Mouse (Mus musculus) midbrain, embryonic 10.5 days (tissue): ENCODE results near the gene Gm1123. TPM values are rescaled to one million over a fixed set of nuclear protein-coding genes. Genes with fewer than 3 reads are reported as not detected.

Experiments used
- DNase-seq: peaks from one replicate; pipeline ENCODE4 v3.0.0-alpha.2; 2017; ENCODE audit warnings: low spot score
- H3K27ac ChIP-seq: fragments of 300-500 bp; sonication (generic); replicated peaks from 2 replicates; pipeline ENCODE4 v1.5.1; 2016; ENCODE audit warnings: mild to moderate bottlenecking
- H3K27me3 ChIP-seq: fragments of 300-500 bp; sonication (generic); 2 replicates; pipeline ENCODE4 v1.6.1; 2016; ENCODE audit warnings: low read depth, mild to moderate bottlenecking; ENCODE audit not compliant: poor library complexity, severe bottlenecking
- H3K36me3 ChIP-seq: fragments of 300-500 bp; sonication (generic); 2 replicates; pipeline ENCODE4 v1.6.1; 2016; ENCODE audit warnings: mild to moderate bottlenecking, moderate library complexity
- H3K4me1 ChIP-seq: fragments of 300-500 bp; sonication (generic); 2 replicates; pipeline ENCODE4 v1.6.1; 2016
- H3K4me3 ChIP-seq: fragments of 300-500 bp; sonication (generic); 2 replicates; pipeline ENCODE4 v1.5.1; 2016; ENCODE audit warnings: mild to moderate bottlenecking, moderate library complexity
- H3K9me3 ChIP-seq: fragments of 300-500 bp; sonication (generic); replicated peaks from 2 replicates; pipeline ENCODE4 v1.6.1; 2016; ENCODE audit warnings: mild to moderate bottlenecking
- WGBS: fragments of 180-500 bp; shearing (Covaris S2); methylation state at CpG from one replicate; pipeline ENCODE4 v1.1.7; 2016; 5-methylcytosine and 5-hydroxymethylcytosine counted together
- polyA plus RNA-seq: library from polyadenylated mRNA; unstranded; fragments of >200 nt; fragmentation: Nextera tagmentation; extraction: Ambion mirVana; gene quantifications from 2 replicates; pipeline ENCODE4 v1.2.1, GENCODE M21; 2016

Gm1123 gene
- polyA plus RNA-seq, 1 experiment from 2014 or later: not detected

GRCm38 (mm10) chr9:98962478-98963142 lies 72.9 kb downstream of the Gm1123 start:
- under 1% methylated on average over 20 of the region's 20 CpGs for WGBS
- H3K36me3 ChIP-seq: no peaks in the 10 kb centered on the region
- H3K27ac ChIP-seq: peak overlapping the region; percentile 38; the same call in 1 of the 2 replicates
- H3K27me3 ChIP-seq: peaks cover 100% of the 10 kb centered on the region
- H3K9me3 ChIP-seq: no peaks in the 10 kb centered on the region
- H3K4me3 ChIP-seq: peak overlapping the region; percentile 9; the same call in 1 of the 2 replicates
- peak; percentile 68 for DNase-seq
- peaks cover 36% of the 10 kb centered on the region for H3K4me1 ChIP-seq

- no peaks in the 10 kb centered on the region for H3K9me3 ChIP-seq
- WGBS: 3% methylated on average over 22 of the region's 22 CpGs
- peak; percentile 52 for DNase-seq
- peak overlapping the region; percentile 9 for H3K4me3 ChIP-seq
- peaks cover 41% of the 10 kb centered on the region for H3K4me1 ChIP-seq
- H3K27me3 ChIP-seq: peaks cover 100% of the 10 kb centered on the region
- 0 out of 2 replicates have a peak overlapping the region, but pooled peaks have one; percentile 10 for H3K27ac ChIP-seq
- H3K36me3 ChIP-seq: no peaks in the 10 kb centered on the region
Measured at GRCm38 (mm10) chr9:98961591-98962477, 73.7 kb downstream of the Gm1123 start.

GRCm38 (mm10) chr9:98960348-98960747 lies 75.2 kb downstream of the Gm1123 start:
- H3K9me3 ChIP-seq: no peaks in the 10 kb centered on the region
- H3K27ac ChIP-seq: no peak overlapping the region
- H3K4me1 ChIP-seq: peaks cover 52% of the 10 kb centered on the region
- H3K4me3 ChIP-seq: no peak overlapping the region
- no peaks in the 10 kb centered on the region for H3K36me3 ChIP-seq
- no peak for DNase-seq
- peaks cover 100% of the 10 kb centered on the region for H3K27me3 ChIP-seq
- WGBS: 17% methylated on average over 5 of the region's 5 CpGs

- peaks cover 52% of the 10 kb centered on the region for H3K4me1 ChIP-seq
- no peaks in the 10 kb centered on the region for H3K36me3 ChIP-seq
- no peak for DNase-seq
- H3K27me3 ChIP-seq: peaks cover 100% of the 10 kb centered on the region
- WGBS: 31% methylated on average over 3 of the region's 3 CpGs
- no peak overlapping the region for H3K27ac ChIP-seq
- H3K4me3 ChIP-seq: no peak overlapping the region
- no peaks in the 10 kb centered on the region for H3K9me3 ChIP-seq
Measured at GRCm38 (mm10) chr9:98959851-98960250, 75.7 kb downstream of the Gm1123 start.

GRCm38 (mm10) chr9:98958628-98959027 lies 76.9 kb downstream of the Gm1123 start:
- peak overlapping the region; percentile 64; the same call in 1 of the 2 replicates for H3K4me3 ChIP-seq
- H3K27me3 ChIP-seq: peaks cover 100% of the 10 kb centered on the region
- H3K9me3 ChIP-seq: no peaks in the 10 kb centered on the region
- WGBS: 6% methylated on average over 6 of the region's 6 CpGs
- no peak overlapping the region for H3K27ac ChIP-seq
- no peaks in the 10 kb centered on the region for H3K36me3 ChIP-seq
- H3K4me1 ChIP-seq: peaks cover 54% of the 10 kb centered on the region
- DNase-seq: no peak

GRCm38 (mm10) chr9:98957751-98958351 lies 77.7 kb downstream of the Gm1123 start:
- under 1% methylated on average over 23 of the region's 23 CpGs for whole genome bisulfite sequencing
- H3K4me3 ChIP-seq: peak overlapping the region; percentile 64

More at GRCm38 (mm10) chr9:98957751-98958351, 77.7 kb downstream of the Gm1123 start:
- DNase-seq: peak; percentile 50
- peaks cover 100% of the 10 kb centered on the region for H3K27me3 ChIP-seq
- no peaks in the 10 kb centered on the region for H3K9me3 ChIP-seq
- H3K4me1 ChIP-seq: peaks cover 46% of the 10 kb centered on the region
- H3K27ac ChIP-seq: no peak overlapping the region
- no peaks in the 10 kb centered on the region for H3K36me3 ChIP-seq

Other genes starting within 250 kb of the Gm1123 start
- not detected in 2 replicates for gene Prr23a1, start 193.2 kb downstream of the Gm1123 start, polyA plus RNA-seq
- not detected in 2 replicates for gene Prr23a2, start 179.2 kb downstream of the Gm1123 start, polyA plus RNA-seq
- 0.28 TPM in 1 of 2 replicates, not detected in the other for gene Prr23a3, start 170.9 kb downstream of the Gm1123 start, polyA plus RNA-seq
- not detected in 2 replicates for gene 7420426K07Rik, start 132.6 kb downstream of the Gm1123 start, polyA plus RNA-seq
- 3.5 and 4.1 TPM in 2 replicates for gene Foxl2, start 80.4 kb downstream of the Gm1123 start, polyA plus RNA-seq
- gene Faim, start 49.3 kb downstream of the Gm1123 start, polyA plus RNA-seq: 73.5 and 81.5 TPM in 2 replicates
- gene Pik3cb, start 104.9 kb upstream of the Gm1123 start, polyA plus RNA-seq: 1.5 and 1.7 TPM in 2 replicates
- gene Faiml, start 201.5 kb upstream of the Gm1123 start, polyA plus RNA-seq: not detected in 2 replicates
- gene Cep70, start 207.7 kb upstream of the Gm1123 start, polyA plus RNA-seq: 37.8 and 41.6 TPM in 2 replicates